Mouse (Mus musculus) adrenal gland, adult 18-20 months (tissue): Measurements from ENCODE around the gene Ebp. TPM values are rescaled to one million over a fixed set of nuclear protein-coding genes. Genes with fewer than 3 reads are reported as not detected.

Source experiments
- total RNA-seq, 2 experiments: library from RNA; stranded (reverse); gene quantifications; 1 replicate in 1 of 2; 2 replicates in 1 of 2; pipeline ENCODE4 v1.2.3; 2021

Gene Ebp
- total RNA-seq, 2 experiments from 2014 or later = 44.2 to 76.5 TPM

Other genes starting within 250 kb of the Ebp start
- 10 to 100 TPM; 14.4 to 15.0 TPM for gene Hdac6, start 245.6 kb downstream of the Ebp start, total RNA-seq
- gene Gata1, start 215.4 kb downstream of the Ebp start, total RNA-seq = not detected
- not detected for gene Glod5, start 175.0 kb downstream of the Ebp start, total RNA-seq
- 10 to 100 TPM in 1 of 2 experiments, 1 to 10 TPM in 1; 8.6 to 11.1 TPM for gene Suv39h1, start 118.8 kb downstream of the Ebp start, total RNA-seq
- gene Was, start 103.0 kb downstream of the Ebp start, total RNA-seq = 1 to 10 TPM; 1.7 to 3.1 TPM
- 10 to 100 TPM; 58.0 to 61.7 TPM for gene Wdr13, start 60.6 kb downstream of the Ebp start, total RNA-seq
- 100 to 1,000 TPM; 107 to 140 TPM for gene Rbm3, start 47.6 kb downstream of the Ebp start, total RNA-seq
- 1 to 10 TPM; 8.2 to 9.4 TPM for gene Tbc1d25, start 17.3 kb downstream of the Ebp start, total RNA-seq
- 1 to 10 TPM; 8.6 to 9.2 TPM for gene Porcn, start 13.0 kb upstream of the Ebp start, total RNA-seq
- 10 to 100 TPM; 22.9 to 26.6 TPM for gene Ftsj1, start 58.9 kb upstream of the Ebp start, total RNA-seq
- gene Slc38a5, start 77.6 kb upstream of the Ebp start, total RNA-seq = under 1 TPM in 1 of 2 experiments, not detected in 1; 0.32 TPM
- gene Ssxb10, start 133.9 kb upstream of the Ebp start, total RNA-seq = not detected
- gene Ssxb9, start 173.5 kb upstream of the Ebp start, total RNA-seq = not detected
- not detected for gene Ssxb1, start 219.8 kb upstream of the Ebp start, total RNA-seq